Mouse (Mus musculus): Measurements from ENCODE around the gene Rfpl4.

DNA sequence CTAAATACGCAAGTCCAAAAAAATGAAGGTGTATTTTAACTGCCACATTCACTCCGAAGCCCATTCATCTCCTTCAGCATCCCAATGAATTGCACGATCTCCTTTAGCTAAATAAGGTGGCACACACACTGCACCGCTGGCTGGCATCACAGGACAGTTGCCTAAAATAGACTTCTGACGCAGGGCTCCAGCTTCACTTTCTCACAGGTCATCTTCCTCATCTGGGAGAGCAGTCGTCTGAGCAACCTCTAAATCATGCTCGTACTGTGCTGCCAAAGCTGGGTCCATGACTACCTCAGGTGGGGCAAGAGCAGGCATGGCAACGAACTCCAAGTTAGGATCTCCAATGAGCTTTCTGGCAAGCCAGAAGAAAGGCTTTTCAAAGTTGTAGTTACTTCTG, 8.3 kb upstream of the Rfpl4 start:
- TF ChIP-seq CTCF (IDR thresholded peaks at IDR 0.05; ENCODE audit: low read depth, low read length) (no peak), POLR2A (IDR thresholded peaks at IDR 0.05; ENCODE audit: extremely low read depth, insufficient read depth, low read length) (no peak)

Data from liver, adult 2 months (tissue).